ENCODE assay signal across 15 mouse cellular contexts in genomic region chr4:132455146-132455545, GRCm38 (mm10). TPM values are rescaled to one million over a fixed set of nuclear protein-coding genes. Genes with fewer than 3 reads are reported as not detected.
A peak's percentile ranks its signal among the peaks of the same experiment; 100 is the strongest.
DNase-seq lines count a peak whose midpoint lies in the region; ATAC-seq lines count a peak whose summit lies in the region.
"Had no signal": no experiment of that assay in that cellular context is flagged by ENCODE, and none has a peak within 500 bp of the region (broad histone marks: within the 10 kb centered on the region; RNA-seq: fewer than 3 reads in every experiment).

No protein-coding gene starts in this region.

- intact Hi-C loops in heart, postnatal 14 days (cut with DNase I): no loop called here

- no peak overlapping the region for H3K9ac ChIP-seq in forebrain, embryonic 13.5 days
- H3K9ac ChIP-seq in neural tube, embryonic 15.5 days (replicated peaks): no peak overlapping the region
- H3K9ac ChIP-seq: forebrain, embryonic 12.5 days; hindbrain, embryonic 15.5 days; limb, embryonic 13.5 days had no signal

- 84% methylated on average over 3 of the region's 3 CpGs for WGBS in forebrain, embryonic 13.5 days
- WGBS in neural tube, embryonic 15.5 days: 92% methylated on average over 3 of the region's 3 CpGs

- no peak overlapping the region for H3K4me3 ChIP-seq in forebrain, embryonic 13.5 days
- H3K4me3 ChIP-seq in neural tube, embryonic 15.5 days (replicated peaks): no peak overlapping the region
- H3K4me3 ChIP-seq: forebrain, embryonic 12.5 days; hindbrain, embryonic 15.5 days; limb, embryonic 13.5 days had no signal

- ATAC-seq in forebrain, embryonic 13.5 days: no peak
- ATAC-seq in neural tube, embryonic 15.5 days (ENCODE audit: low FRiP score): no peak
- ATAC-seq: Patski had no signal

- H3K36me3 ChIP-seq in forebrain, embryonic 13.5 days (ENCODE audit: poor library complexity, severe bottlenecking): peaks cover 31% of the 10 kb centered on the region
- peaks cover 32% of the 10 kb centered on the region for H3K36me3 ChIP-seq in neural tube, embryonic 15.5 days

- peak; percentile 10 for DNase-seq in kidney, adult 18-20 months
- no peak for DNase-seq in kidney, postnatal 10 days
- peak; percentile 31 for DNase-seq in urinary bladder, postnatal 25 days (ENCODE audit: low spot score)
- DNase-seq in urinary bladder, adult 2 months (ENCODE audit: low spot score): no peak
- DNase-seq in kidney, postnatal 25 days: peak; percentile 22 to 62
- no peak for DNase-seq in heart, postnatal 14 days
- DNase-seq: cerebellum, postnatal 10 days; heart, adult 11 months; midbrain, embryonic 14.5 days had no signal

- no peak overlapping the region for H3K4me2 ChIP-seq in forebrain, embryonic 13.5 days
- H3K4me2 ChIP-seq in neural tube, embryonic 15.5 days: no peak overlapping the region
- H3K4me2 ChIP-seq: forebrain, embryonic 12.5 days; hindbrain, embryonic 15.5 days; limb, embryonic 13.5 days had no signal

- no peaks in the 10 kb centered on the region for H3K4me1 ChIP-seq in forebrain, embryonic 13.5 days
- no peaks in the 10 kb centered on the region for H3K4me1 ChIP-seq in neural tube, embryonic 15.5 days
- H3K4me1 ChIP-seq: forebrain, embryonic 12.5 days; hindbrain, embryonic 15.5 days; limb, embryonic 13.5 days had no signal

- no peaks in the 10 kb centered on the region for H3K9me3 ChIP-seq in forebrain, embryonic 13.5 days (replicated peaks)
- H3K9me3 ChIP-seq in neural tube, embryonic 15.5 days (replicated peaks): no peaks in the 10 kb centered on the region
- H3K9me3 ChIP-seq: forebrain, embryonic 12.5 days; hindbrain, embryonic 15.5 days; limb, embryonic 13.5 days had no signal

- no peak overlapping the region for H3K27ac ChIP-seq in forebrain, embryonic 13.5 days
- no peak overlapping the region for H3K27ac ChIP-seq in neural tube, embryonic 15.5 days (replicated peaks)
- H3K27ac ChIP-seq: forebrain, embryonic 12.5 days; hindbrain, embryonic 15.5 days; limb, embryonic 13.5 days had no signal

- no peaks in the 10 kb centered on the region for H3K27me3 ChIP-seq in forebrain, embryonic 13.5 days
- no peaks in the 10 kb centered on the region for H3K27me3 ChIP-seq in neural tube, embryonic 15.5 days (replicated peaks)
- H3K27me3 ChIP-seq: forebrain, embryonic 12.5 days; hindbrain, embryonic 15.5 days; limb, embryonic 13.5 days; Patski had no signal

RNA-seq across cellular contexts. Expression of gene Med18, which starts 8.6 kb away (rescaled TPM):
- polyA plus RNA-seq in urinary bladder, adult 2 months (2012; rRNA removed): 5.6 and 7.5 TPM in 2 replicates
- 1 to 10 TPM; 3.8 to 4.7 TPM for total RNA-seq in heart, postnatal 14 days (2021)
- 26.1 and 28.1 TPM in 2 replicates for polyA plus RNA-seq in forebrain, embryonic 13.5 days (2015; fragmentation: Nextera tagmentation; extraction: Ambion mirVana)
- polyA plus RNA-seq in neural tube, embryonic 15.5 days (2015; fragmentation: Nextera tagmentation; extraction: Ambion mirVana): 13.9 and 16.9 TPM in 2 replicates

RNA-seq across cellular contexts. Expression of gene Phactr4, which starts 32.9 kb away (rescaled TPM):
- 9.1 and 14.1 TPM in 2 replicates for polyA plus RNA-seq in urinary bladder, adult 2 months (2012; rRNA removed)
- total RNA-seq in heart, postnatal 14 days (2021): 10 to 100 TPM; 28.4 to 29.8 TPM
- 17.5 and 18.7 TPM in 2 replicates for polyA plus RNA-seq in forebrain, embryonic 13.5 days (2015; fragmentation: Nextera tagmentation; extraction: Ambion mirVana)
- 6.5 and 8.5 TPM in 2 replicates for polyA plus RNA-seq in neural tube, embryonic 15.5 days (2015; fragmentation: Nextera tagmentation; extraction: Ambion mirVana)

RNA-seq across cellular contexts. Expression of gene Sesn2, which starts 55.2 kb away (rescaled TPM):
- polyA plus RNA-seq in urinary bladder, adult 2 months (2012; rRNA removed): 9.8 and 10.1 TPM in 2 replicates
- total RNA-seq in heart, postnatal 14 days (2021): 1 to 10 TPM; 3.8 to 3.9 TPM
- polyA plus RNA-seq in forebrain, embryonic 13.5 days (2015; fragmentation: Nextera tagmentation; extraction: Ambion mirVana): 6.3 and 7.0 TPM in 2 replicates
- polyA plus RNA-seq in neural tube, embryonic 15.5 days (2015; fragmentation: Nextera tagmentation; extraction: Ambion mirVana): 11.9 and 14.2 TPM in 2 replicates

Comparison
In these comparisons a context has a peak if more than half of its experiments do, and no peak if none do; other contexts are left out.
1. DNase-seq: peak in kidney, adult 18-20 months (single experiment), urinary bladder, postnatal 25 days (single experiment) and kidney, postnatal 25 days (2 of 2); none in kidney, postnatal 10 days (single experiment), urinary bladder, adult 2 months (single experiment) and heart, postnatal 14 days (0 of 2).